Mouse (Mus musculus): Measurements from ENCODE around the gene Tmem258. TPM values are rescaled to one million over a fixed set of nuclear protein-coding genes. Genes with fewer than 3 reads are reported as not detected.
A peak's percentile ranks its signal among the peaks of the same experiment; 100 is the strongest.

Tmem258 gene
- polyA plus RNA-seq, 1 experiment from 2014 or later, result 471 TPM

- Histone ChIP-seq H3K36me3 (peaks cover 57% of the 10 kb centered on the region), H3K4me3 (peak overlapping the region; percentile 78), H3K4me2 (peak overlapping the region; percentile 76), H3K9ac (peak overlapping the region; percentile 75), H3K27ac (peak overlapping the region; percentile 83), H3K27me3 (no peaks in the 10 kb centered on the region), H3K9me3 (no peaks in the 10 kb centered on the region), H3K4me1 (peaks cover 16% of the 10 kb centered on the region)
- 4% methylated on average over 5 of the region's 5 CpGs for WGBS
- no peak for ATAC-seq (ENCODE audit: insufficient number of reproducible peaks, low FRiP score, low TSS enrichment, low read depth)
Observed at GRCm38 (mm10) chr19:10204616-10205001, 795 bp downstream of the Tmem258 start.

- peaks cover 16% of the 10 kb centered on the region for H3K4me1 ChIP-seq
- H3K9ac ChIP-seq, result no peak overlapping the region
- peak overlapping the region; percentile 83; the same call in 1 of the 2 replicates for H3K27ac ChIP-seq
- 66% methylated on average over 6 of the region's 6 CpGs for WGBS
- peak overlapping the region; percentile 78 for H3K4me3 ChIP-seq
- H3K4me2 ChIP-seq, result peak overlapping the region; percentile 76
- peaks cover 57% of the 10 kb centered on the region for H3K36me3 ChIP-seq
- H3K27me3 ChIP-seq, result no peaks in the 10 kb centered on the region
- no peak for ATAC-seq (ENCODE audit: insufficient number of reproducible peaks, low FRiP score, low TSS enrichment, low read depth)
- H3K9me3 ChIP-seq, result no peaks in the 10 kb centered on the region
Observed at GRCm38 (mm10) chr19:10205051-10205450, 1.2 kb downstream of the Tmem258 start.

- Histone ChIP-seq H3K36me3 (peaks cover 73% of the 10 kb centered on the region), H3K4me3 (no peak overlapping the region), H3K4me2 (no peak overlapping the region), H3K27me3 (no peaks in the 10 kb centered on the region), H3K27ac (no peak overlapping the region), H3K9me3 (no peaks in the 10 kb centered on the region), H3K4me1 (peaks cover 7% of the 10 kb centered on the region), H3K9ac (no peak overlapping the region)
- ATAC-seq (ENCODE audit: insufficient number of reproducible peaks, low FRiP score, low TSS enrichment, low read depth), result no peak
- WGBS, result 85% methylated on average over 3 of the region's 3 CpGs
Observed at GRCm38 (mm10) chr19:10208851-10209250, 5.0 kb downstream of the Tmem258 start.

GRCm38 (mm10) chr19:10210885-10211284 lies 7.1 kb downstream of the Tmem258 start:
- Histone ChIP-seq H3K27ac (no peak overlapping the region), H3K36me3 (peaks cover 73% of the 10 kb centered on the region), H3K4me3 (no peak overlapping the region), H3K27me3 (no peaks in the 10 kb centered on the region), H3K9ac (no peak overlapping the region), H3K4me2 (no peak overlapping the region), H3K9me3 (no peaks in the 10 kb centered on the region), H3K4me1 (no peaks in the 10 kb centered on the region)
- WGBS, result 92% methylated on average over 4 of the region's 4 CpGs
- no peak for ATAC-seq (ENCODE audit: insufficient number of reproducible peaks, low FRiP score, low TSS enrichment, low read depth)

- Histone ChIP-seq H3K4me2 (no peak overlapping the region), H3K9me3 (no peaks in the 10 kb centered on the region), H3K27me3 (no peaks in the 10 kb centered on the region), H3K36me3 (peaks cover 44% of the 10 kb centered on the region), H3K4me1 (no peaks in the 10 kb centered on the region), H3K27ac (no peak overlapping the region), H3K9ac (no peak overlapping the region), H3K4me3 (no peak overlapping the region)
- 84% methylated on average over 10 of the region's 10 CpGs for WGBS
- ATAC-seq (ENCODE audit: insufficient number of reproducible peaks, low FRiP score, low TSS enrichment, low read depth), result no peak
Observed at GRCm38 (mm10) chr19:10213796-10214471, 10.1 kb downstream of the Tmem258 start.

- H3K4me2 ChIP-seq, result no peak overlapping the region
- no peak overlapping the region for H3K4me3 ChIP-seq
- H3K9me3 ChIP-seq, result no peaks in the 10 kb centered on the region
- no peaks in the 10 kb centered on the region; the same call in 1 of the 2 replicates for H3K4me1 ChIP-seq
- H3K36me3 ChIP-seq, result peaks cover 22% of the 10 kb centered on the region
- no peak overlapping the region for H3K27ac ChIP-seq
- H3K9ac ChIP-seq, result no peak overlapping the region
- no peaks in the 10 kb centered on the region for H3K27me3 ChIP-seq
- WGBS, result 74% methylated on average over 8 of the region's 8 CpGs
- ATAC-seq (ENCODE audit: insufficient number of reproducible peaks, low FRiP score, low TSS enrichment, low read depth), result no peak
Observed at GRCm38 (mm10) chr19:10216101-10216500, 12.3 kb downstream of the Tmem258 start.

GRCm38 (mm10) chr19:10219108-10219507 lies 15.3 kb downstream of the Tmem258 start:
- H3K4me3 ChIP-seq, result no peak overlapping the region
- 37% methylated on average over 3 of the region's 3 CpGs for WGBS
- H3K36me3 ChIP-seq, result no peaks in the 10 kb centered on the region
- no peak for ATAC-seq (ENCODE audit: insufficient number of reproducible peaks, low FRiP score, low TSS enrichment, low read depth)
- H3K9ac ChIP-seq, result no peak overlapping the region
- H3K4me2 ChIP-seq, result no peak overlapping the region
- H3K4me1 ChIP-seq, result peaks cover 5% of the 10 kb centered on the region; the same call in 1 of the 2 replicates
- no peak overlapping the region for H3K27ac ChIP-seq
- no peaks in the 10 kb centered on the region for H3K9me3 ChIP-seq
- H3K27me3 ChIP-seq, result no peaks in the 10 kb centered on the region

GRCm38 (mm10) chr19:10219593-10219992 lies 15.8 kb downstream of the Tmem258 start:
- WGBS, result 59% methylated on average over 6 of the region's 6 CpGs
- Histone ChIP-seq H3K4me3 (no peak overlapping the region), H3K4me2 (no peak overlapping the region), H3K9ac (no peak overlapping the region), H3K27me3 (no peaks in the 10 kb centered on the region), H3K27ac (no peak overlapping the region), H3K36me3 (no peaks in the 10 kb centered on the region), H3K4me1 (peaks cover 5% of the 10 kb centered on the region; the same call in 1 of the 2 replicates), H3K9me3 (no peaks in the 10 kb centered on the region)
- ATAC-seq (ENCODE audit: insufficient number of reproducible peaks, low FRiP score, low TSS enrichment, low read depth), result no peak

- Histone ChIP-seq H3K27ac (no peak overlapping the region), H3K4me3 (no peak overlapping the region), H3K36me3 (no peaks in the 10 kb centered on the region), H3K9ac (no peak overlapping the region), H3K4me2 (no peak overlapping the region), H3K9me3 (no peaks in the 10 kb centered on the region), H3K4me1 (peaks cover 12% of the 10 kb centered on the region), H3K27me3 (no peaks in the 10 kb centered on the region)
- ATAC-seq (ENCODE audit: insufficient number of reproducible peaks, low FRiP score, low TSS enrichment, low read depth), result no peak
- WGBS, result 36% methylated on average over 4 of the region's 4 CpGs
Observed at GRCm38 (mm10) chr19:10221585-10221984, 17.8 kb downstream of the Tmem258 start.

- Histone ChIP-seq H3K36me3 (no peaks in the 10 kb centered on the region), H3K27me3 (no peaks in the 10 kb centered on the region), H3K4me1 (peaks cover 12% of the 10 kb centered on the region), H3K9ac (no peak overlapping the region), H3K27ac (no peak overlapping the region), H3K4me2 (no peak overlapping the region), H3K4me3 (no peak overlapping the region), H3K9me3 (no peaks in the 10 kb centered on the region)
- WGBS, result 27% methylated on average over 8 of the region's 8 CpGs
- no peak for ATAC-seq (ENCODE audit: insufficient number of reproducible peaks, low FRiP score, low TSS enrichment, low read depth)
Observed at GRCm38 (mm10) chr19:10222656-10223055, 18.8 kb downstream of the Tmem258 start.

GRCm38 (mm10) chr19:10223561-10223960 lies 19.7 kb downstream of the Tmem258 start:
- Histone ChIP-seq H3K36me3 (no peaks in the 10 kb centered on the region), H3K4me2 (no peak overlapping the region), H3K27me3 (no peaks in the 10 kb centered on the region), H3K9me3 (no peaks in the 10 kb centered on the region), H3K4me3 (no peak overlapping the region), H3K9ac (no peak overlapping the region), H3K4me1 (peaks cover 12% of the 10 kb centered on the region), H3K27ac (no peak overlapping the region)
- no peak for ATAC-seq (ENCODE audit: insufficient number of reproducible peaks, low FRiP score, low TSS enrichment, low read depth)
- WGBS, result 73% methylated on average over 4 of the region's 4 CpGs

GRCm38 (mm10) chr19:10224637-10225453 lies 21.0 kb downstream of the Tmem258 start:
- Histone ChIP-seq H3K36me3 (no peaks in the 10 kb centered on the region), H3K27ac (no peak overlapping the region), H3K9me3 (no peaks in the 10 kb centered on the region), H3K4me1 (peaks cover 12% of the 10 kb centered on the region), H3K27me3 (no peaks in the 10 kb centered on the region), H3K4me2 (no peak overlapping the region), H3K9ac (no peak overlapping the region), H3K4me3 (no peak overlapping the region)
- 38% methylated on average over 26 of the region's 26 CpGs for WGBS
- no peak for ATAC-seq (ENCODE audit: insufficient number of reproducible peaks, low FRiP score, low TSS enrichment, low read depth)
